Mouse (Mus musculus): ENCODE results near the gene Sult2a7. TPM values are rescaled to one million over a fixed set of nuclear protein-coding genes. Genes with fewer than 3 reads are reported as not detected.

The Sult2a7 gene
- total RNA-seq (2021), result not detected
- long read RNA-seq, experiment 1, result 0 reads
- long read RNA-seq, experiment 2, result 0 reads

GRCm38 (mm10) chr7:14494130-14494529, at the start of gene Sult2a7:
Gene Sult2a7, minus strand, starts transcription at chr7:14494230.
- DNase-seq, result no peak

- DNase-seq, result no peak
Measured at GRCm38 (mm10) chr7:14525280-14525679, 31.2 kb upstream of the Sult2a7 start.

- no peak for DNase-seq
Measured at GRCm38 (mm10) chr7:14522636-14523035, 28.6 kb upstream of the Sult2a7 start.

- no peak for DNase-seq
Measured at GRCm38 (mm10) chr7:14518301-14518700, 24.3 kb upstream of the Sult2a7 start.

- DNase-seq, result no peak
Measured at GRCm38 (mm10) chr7:14492886-14493285, 1.1 kb downstream of the Sult2a7 start.

- no peak for DNase-seq
Measured at GRCm38 (mm10) chr7:14446534-14446933, 47.5 kb downstream of the Sult2a7 start, which contains the start of gene Sult2a8. Gene Sult2a8, minus strand, starts transcription at chr7:14446769.

GRCm38 (mm10) chr7:14439581-14439980, 54.4 kb downstream of the Sult2a7 start:
- no peak for DNase-seq

GRCm38 (mm10) chr7:14438484-14438883, 55.5 kb downstream of the Sult2a7 start:
- DNase-seq, result no peak

GRCm38 (mm10) chr7:14438029-14438428, 56.0 kb downstream of the Sult2a7 start:
- no peak for DNase-seq

Other genes with a start within 250 kb of the Sult2a7 start
- gene Sult2a6, start 239.4 kb downstream of the Sult2a7 start, total RNA-seq (2021), result 10 to 100 TPM in 1 of 2 experiments, 1 to 10 TPM in 1; 5.6 to 14.2 TPM
- not detected for gene Obox8, start 160.7 kb downstream of the Sult2a7 start, total RNA-seq (2021)
- 10 to 100 TPM; 12.8 to 24.5 TPM for gene Sult2a8, start 47.5 kb downstream of the Sult2a7 start, total RNA-seq (2021)
- gene Vmn1r90, start 69.3 kb upstream of the Sult2a7 start, total RNA-seq (2021), result under 1 TPM in 1 of 2 experiments, not detected in 1; 0.21 TPM
- not detected for gene Obox7, start 165.3 kb upstream of the Sult2a7 start, total RNA-seq (2021)

Data from adrenal gland, postnatal 10 days (tissue).